Mouse (Mus musculus): ENCODE results near the gene Jaml.
"Not testable (repeated sequence)": the region's sequence is repeated elsewhere in the genome, so short reads cannot be mapped to it uniquely, and the experiment has no call there.

Jaml gene

DNA sequence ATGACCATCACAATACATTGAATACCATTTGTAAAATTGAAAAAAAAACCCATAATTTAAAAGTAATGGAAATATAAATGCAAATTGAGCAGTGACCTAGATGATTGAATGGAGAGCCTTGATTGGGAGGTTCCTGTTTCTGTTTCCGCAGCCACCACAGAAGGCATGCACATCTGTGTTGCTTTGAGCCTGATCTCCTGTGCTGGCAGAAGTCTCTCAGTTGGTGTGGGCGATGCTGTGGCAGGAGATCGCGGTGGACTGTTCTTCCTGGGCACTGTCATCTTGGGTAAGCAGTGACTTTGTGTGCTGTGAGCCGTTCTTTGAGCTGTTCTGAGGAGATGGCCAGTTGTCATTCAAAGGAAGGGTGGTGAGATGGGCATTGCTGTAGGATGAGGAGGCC, at the start of gene Jaml:
TSS of gene Jaml (plus strand) at position 173 of the 400 bp plus-strand sequence.
- no peak for DNase-seq (ENCODE audit: low read depth, low spot score)

DNA sequence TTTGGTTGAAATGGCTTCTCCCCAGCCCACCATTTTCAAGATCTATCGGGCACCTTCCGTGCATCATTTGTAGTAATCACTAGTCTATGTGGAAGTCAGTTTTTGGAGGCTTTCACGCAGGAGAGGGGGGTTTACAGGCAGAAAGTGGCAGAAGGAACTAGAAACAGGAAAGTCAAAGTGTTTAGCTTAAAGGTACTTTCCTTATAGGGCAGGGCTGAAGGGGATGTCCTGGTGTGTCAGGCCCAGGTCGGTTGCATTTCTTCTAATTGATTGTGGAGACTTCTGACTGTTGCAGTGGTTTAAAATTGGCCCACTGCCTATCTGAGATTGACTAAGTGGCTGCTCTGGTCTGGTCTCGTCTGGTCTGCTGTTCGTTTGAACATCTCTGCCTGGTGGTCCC, 48.6 kb upstream of the Jaml start:
- DNase-seq (ENCODE audit: low read depth, low spot score) = no peak

DNA sequence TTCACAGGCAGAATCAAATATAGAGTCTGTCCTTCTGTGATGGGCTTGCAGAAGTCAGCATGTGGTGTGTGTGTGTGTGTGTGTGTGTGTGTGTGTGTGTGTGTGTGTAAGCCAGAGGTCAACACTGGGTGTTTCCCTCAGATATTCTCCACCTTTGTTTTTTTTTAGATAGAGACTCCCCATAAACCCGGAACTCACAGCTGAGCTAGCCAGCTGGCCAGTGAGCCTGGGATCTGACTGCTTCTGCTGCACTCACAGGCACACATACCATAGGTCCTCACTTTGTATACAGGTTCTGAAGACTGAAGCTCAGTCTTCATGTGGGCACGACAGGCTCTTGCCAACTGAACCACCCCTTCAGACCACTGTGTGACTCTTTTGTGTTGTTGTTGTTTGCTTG, 46.7 kb upstream of the Jaml start:
- DNase-seq (ENCODE audit: low read depth, low spot score) = no peak

GRCm38 (mm10) chr9:45034526-45034925, 44.5 kb upstream of the Jaml start:
- DNase-seq (ENCODE audit: low read depth, low spot score) = no peak

- DNase-seq (ENCODE audit: low read depth, low spot score) = not testable (repeated sequence)
These were observed 41.2 kb upstream of the Jaml start for GRCm38 (mm10) chr9:45037803-45038202.

- no peak for DNase-seq (ENCODE audit: low read depth, low spot score)
These were observed 39.5 kb upstream of the Jaml start, which contains the start of gene Mpzl2 for GRCm38 (mm10) chr9:45039499-45039898. Gene Mpzl2 (plus strand): TSS chr9:45039799.

- no peak for DNase-seq (ENCODE audit: low read depth, low spot score)
These were observed 38.7 kb upstream of the Jaml start for GRCm38 (mm10) chr9:45040066-45040845.

DNA sequence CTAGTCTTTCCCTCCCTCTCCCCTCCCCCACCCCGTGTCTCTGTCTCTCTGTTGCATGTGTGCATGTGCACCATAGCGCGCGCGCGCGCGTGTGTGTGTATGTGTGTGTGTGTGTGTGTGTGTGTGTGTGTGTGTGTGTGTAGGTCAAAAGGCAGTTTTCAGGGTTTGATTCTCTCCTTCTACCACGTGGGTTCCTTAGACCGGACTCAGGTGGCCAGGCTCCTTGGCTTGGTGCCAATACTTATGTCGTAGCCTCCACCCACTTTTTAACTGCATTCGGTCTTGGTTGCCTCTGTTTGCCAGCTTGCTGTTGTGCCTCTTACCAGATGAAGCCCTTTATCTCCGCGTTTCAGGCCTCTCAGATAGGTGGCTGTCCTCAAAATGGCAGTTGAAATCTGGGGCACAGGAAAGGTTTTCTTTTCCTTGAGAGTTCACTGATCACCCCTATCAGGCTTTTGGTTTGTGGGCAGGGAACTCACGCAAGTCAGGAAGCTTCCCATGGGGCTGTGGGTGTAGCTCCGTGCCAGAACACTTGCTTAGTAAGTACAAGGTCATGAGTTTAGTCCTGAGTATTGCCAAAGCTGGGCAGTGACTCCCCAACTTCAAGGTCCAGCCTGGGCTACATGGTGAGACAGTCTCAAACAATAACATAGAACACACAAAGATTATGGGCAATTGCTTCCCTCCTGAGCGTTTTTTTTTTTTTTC, 37.7 kb upstream of the Jaml start:
- DNase-seq (ENCODE audit: low read depth, low spot score) = no peak

GRCm38 (mm10) chr9:45042056-45042720, 36.8 kb upstream of the Jaml start:
- no peak for DNase-seq (ENCODE audit: low read depth, low spot score)

GRCm38 (mm10) chr9:45042947-45043346, 36.0 kb upstream of the Jaml start:
- no peak for DNase-seq (ENCODE audit: low read depth, low spot score)

DNA sequence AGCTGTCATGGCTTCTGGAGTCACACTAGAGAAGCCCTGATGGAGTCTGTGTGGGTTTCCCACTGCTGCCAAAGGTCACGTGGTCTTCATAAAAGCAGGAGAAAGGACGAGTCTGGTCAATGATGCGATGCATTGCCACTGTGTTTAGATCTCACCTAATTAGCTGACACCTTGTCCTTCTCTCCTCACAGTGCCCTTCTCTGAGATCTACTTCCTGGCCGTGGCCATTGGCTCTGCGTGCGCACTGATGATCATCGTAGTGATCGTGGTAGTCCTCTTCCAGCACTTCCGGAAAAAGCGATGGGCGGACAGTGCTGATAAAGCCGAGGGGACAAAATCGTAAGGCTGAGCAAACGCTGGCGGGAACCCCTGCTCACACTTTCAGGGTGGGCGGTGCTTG, 32.0 kb upstream of the Jaml start:
- no peak for DNase-seq (ENCODE audit: low read depth, low spot score)

DNA sequence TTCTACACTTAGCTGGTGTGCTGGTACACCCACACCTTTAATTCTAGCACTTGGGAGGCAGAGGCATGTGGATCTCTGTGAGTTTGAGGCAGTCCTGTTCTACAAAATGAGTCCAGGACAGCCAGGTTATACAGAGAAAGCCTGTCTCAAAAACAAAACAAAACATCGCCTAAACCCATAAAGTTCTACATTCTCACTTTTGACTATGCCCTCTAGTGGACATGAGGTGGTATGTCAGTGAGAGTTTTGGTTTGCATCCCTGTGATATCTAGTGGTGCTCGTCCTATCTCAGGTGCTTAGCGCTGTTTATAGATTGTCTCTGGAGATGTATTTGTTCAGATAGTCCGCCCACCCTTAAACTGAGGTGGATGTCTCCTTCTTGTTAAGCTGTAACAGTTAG, 30.5 kb upstream of the Jaml start:
- no peak for DNase-seq (ENCODE audit: low read depth, low spot score)

DNA sequence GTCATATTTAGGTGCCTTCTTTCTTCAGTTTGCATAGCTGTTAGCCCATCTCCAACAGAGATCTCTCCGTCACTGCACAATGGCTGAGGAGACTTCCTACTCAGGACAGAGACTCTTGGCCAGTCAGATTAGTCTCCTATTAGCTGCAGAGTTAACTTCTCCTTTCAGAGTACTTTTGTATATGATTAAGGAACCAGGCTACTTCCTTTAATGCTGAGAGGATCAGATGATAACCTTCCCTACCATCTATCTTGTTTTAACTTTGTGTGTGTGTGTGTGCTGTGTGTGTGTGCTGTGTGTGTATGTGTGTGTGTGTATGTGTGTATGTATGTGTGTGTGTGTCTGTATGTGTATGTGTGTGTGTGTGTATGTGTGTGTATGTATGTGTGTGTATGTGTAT, 29.3 kb upstream of the Jaml start:
- no peak for DNase-seq (ENCODE audit: low read depth, low spot score)

GRCm38 (mm10) chr9:45050301-45050700, 28.7 kb upstream of the Jaml start:
- DNase-seq (ENCODE audit: low read depth, low spot score) = no peak

- peak; percentile 90 for DNase-seq (ENCODE audit: low read depth, low spot score)
These were observed 23.8 kb upstream of the Jaml start, which contains the start of gene Mpzl3 for GRCm38 (mm10) chr9:45055082-45055713. Gene Mpzl3 (plus strand): TSS chr9:45055186.

- no peak for DNase-seq (ENCODE audit: low read depth, low spot score)
These were observed 20.6 kb upstream of the Jaml start for GRCm38 (mm10) chr9:45058304-45058940.

GRCm38 (mm10) chr9:45060151-45060550, 18.8 kb upstream of the Jaml start:
- DNase-seq (ENCODE audit: low read depth, low spot score) = no peak

DNA sequence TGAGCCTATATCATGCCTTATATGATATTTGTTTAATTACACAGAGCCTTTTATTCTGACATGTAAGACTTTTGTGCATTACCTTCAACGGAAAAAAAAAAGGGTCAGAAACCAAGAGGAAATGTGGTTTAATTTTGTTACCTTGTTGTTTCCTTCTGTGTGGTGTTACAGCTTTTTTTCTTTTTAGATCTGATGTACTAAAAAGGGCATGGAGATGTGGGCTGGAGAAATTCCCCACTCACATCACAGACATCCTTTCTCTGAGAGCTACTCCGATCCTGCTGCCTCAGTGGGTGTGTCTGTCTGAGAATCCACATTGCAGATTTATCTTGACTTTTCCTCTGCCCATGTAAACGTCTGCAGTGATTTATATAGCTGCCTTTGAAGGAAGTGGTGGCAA, 16.3 kb upstream of the Jaml start:
- DNase-seq (ENCODE audit: low read depth, low spot score) = no peak

DNA sequence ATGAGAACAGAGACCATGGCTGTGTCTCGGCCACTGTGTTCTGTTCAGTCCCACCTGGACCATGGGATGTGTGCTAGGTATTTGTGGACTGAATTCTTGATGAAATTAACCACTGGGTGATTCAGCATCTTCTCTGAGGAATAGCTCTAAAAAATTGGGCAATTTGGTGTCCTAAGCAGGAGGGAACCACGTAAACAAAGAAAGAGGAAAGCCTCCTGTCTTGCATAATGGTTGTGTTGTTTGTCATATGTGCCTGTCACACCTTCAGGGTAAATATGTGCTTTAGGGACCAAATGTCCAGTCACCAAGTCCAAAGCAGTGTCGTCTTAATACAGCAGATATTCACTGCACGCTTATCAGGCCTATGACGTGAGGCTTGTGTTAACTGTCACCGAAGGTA, 14.6 kb upstream of the Jaml start:
- DNase-seq (ENCODE audit: low read depth, low spot score) = no peak

DNA sequence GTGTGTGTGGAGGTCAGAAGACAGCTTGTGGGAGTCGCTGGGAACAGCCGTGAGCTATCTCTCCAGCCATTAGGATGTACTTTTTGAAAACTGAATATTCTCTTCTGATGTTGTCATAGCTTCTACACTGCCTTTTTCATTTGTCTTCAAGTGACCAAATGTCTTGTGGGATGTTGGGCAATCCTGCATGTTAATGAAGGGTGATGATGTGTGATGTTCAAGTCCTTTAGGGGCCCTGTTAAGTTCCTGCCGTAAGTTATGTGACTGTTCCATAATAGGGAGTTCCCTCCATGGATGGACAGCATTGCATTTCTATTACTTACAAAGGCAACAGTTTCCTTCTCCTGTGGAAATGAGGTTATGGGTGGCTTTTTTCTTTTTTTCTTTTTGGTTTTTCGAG, 12.2 kb upstream of the Jaml start:
- DNase-seq (ENCODE audit: low read depth, low spot score) = no peak

GRCm38 (mm10) chr9:45071800-45072199, 7.2 kb upstream of the Jaml start:
- no peak for DNase-seq (ENCODE audit: low read depth, low spot score)

DNA sequence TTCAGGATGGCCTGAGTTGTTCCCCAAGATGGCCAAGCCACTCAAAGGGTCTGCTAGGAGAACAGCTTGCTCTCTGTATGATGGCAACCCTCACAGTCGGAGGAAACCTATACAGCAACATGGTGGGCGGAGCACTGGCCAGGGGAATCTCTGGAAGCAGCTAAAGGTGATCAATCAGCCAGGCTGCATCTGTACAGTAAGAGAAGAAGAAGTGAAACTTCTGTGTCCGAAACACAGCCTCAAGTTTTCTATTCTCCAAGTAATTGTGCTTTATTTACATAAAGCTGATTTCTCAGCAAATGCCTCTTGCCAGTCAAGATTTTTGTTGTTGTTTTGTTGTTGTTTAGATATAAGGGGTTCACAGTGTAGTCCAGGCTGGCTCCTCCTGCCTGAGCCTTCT, 1.1 kb upstream of the Jaml start:
- no peak for DNase-seq (ENCODE audit: low read depth, low spot score)
